Mouse (Mus musculus) cerebellum, postnatal 25 days (tissue): ENCODE measurements around the gene Sertad2.
A peak's percentile ranks its signal among the peaks of the same experiment; 100 is the strongest.

Source experiments
- DNase-seq, 2 experiments: peaks; one replicate each; pipeline ENCODE4 v3.0.0; 2021; ENCODE audit warnings: mixed read lengths in 2 of 2

Gene Sertad2

DNA sequence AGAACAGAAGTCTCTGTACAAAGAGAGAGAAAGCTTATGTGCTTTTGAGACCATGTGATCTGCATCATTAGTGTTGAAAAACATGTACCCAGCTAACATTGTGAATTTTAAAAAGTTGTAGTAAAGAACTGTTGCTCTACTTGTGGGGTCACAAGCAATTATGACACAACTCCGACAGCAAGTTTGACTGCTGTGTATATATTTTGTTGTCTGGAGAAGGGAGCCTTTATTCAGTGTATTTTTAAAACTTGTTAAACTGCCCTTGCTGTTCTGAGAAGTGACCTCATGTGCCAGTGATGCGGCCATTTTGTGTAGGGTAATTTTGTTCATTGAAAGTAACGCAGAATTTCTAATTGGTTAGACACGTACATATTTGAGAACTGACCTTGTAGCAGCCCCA is 61.1 kb downstream of the Sertad2 start:
- DNase-seq = no peak

DNA sequence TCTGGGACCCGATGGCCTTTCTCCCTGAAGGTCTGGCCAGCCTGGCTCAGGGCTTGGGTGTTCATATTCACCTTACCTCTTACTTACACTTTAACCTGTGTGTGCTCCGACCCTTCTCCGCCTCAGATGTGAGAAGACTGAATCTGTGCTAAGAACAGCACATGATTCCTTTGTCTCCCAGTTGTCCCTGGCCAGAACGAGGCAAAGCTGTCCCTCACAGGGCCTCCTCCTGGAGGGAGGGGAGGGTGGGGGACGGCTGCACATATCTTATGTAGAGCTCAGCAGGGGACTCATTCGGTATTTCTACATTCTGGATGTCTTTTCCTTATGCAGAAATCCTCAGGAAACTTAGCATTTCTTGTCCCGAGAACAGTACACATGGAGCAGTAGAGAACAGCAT is 62.6 kb downstream of the Sertad2 start:
- no peak for DNase-seq

DNA sequence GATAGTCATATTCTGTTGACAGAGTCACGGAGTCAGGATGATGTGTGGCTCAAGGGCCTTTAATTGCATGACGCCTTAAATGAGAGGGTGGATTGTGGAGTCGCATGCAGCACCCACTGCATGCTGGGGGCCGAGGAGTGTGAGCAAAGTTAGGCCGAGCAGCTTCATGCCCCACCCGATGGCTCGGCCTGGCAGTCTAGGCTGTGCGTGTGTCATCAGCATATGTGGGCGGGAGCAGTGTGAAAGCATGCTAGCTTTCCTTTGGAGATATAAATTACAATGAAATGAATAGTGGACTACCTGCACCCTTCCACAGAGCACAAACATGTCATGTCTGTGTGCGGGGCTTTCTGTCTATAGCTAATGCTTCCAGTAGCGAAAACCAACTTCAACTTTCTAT is 65.4 kb downstream of the Sertad2 start:
- no peak for DNase-seq

DNA sequence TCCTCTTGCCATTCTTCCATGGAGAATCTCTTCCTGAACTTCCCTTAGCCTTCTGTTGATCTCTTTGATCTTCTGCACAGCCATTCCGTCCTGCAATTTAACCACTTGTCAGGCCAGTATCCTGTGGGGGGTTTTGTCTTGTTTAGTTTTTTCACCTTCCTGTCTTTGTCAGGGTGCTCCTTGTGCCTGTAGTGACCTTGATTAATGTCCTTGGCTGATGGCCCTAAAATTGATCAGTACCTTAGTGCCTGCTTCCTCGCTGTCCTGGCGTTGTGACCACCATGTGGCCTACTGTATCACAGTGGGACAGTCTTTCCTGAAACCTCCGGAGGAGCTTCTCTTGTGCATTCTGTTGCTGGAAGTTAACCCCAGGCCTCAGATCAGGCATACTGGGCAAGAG is 70.2 kb downstream of the Sertad2 start:
- no peak for DNase-seq

DNA sequence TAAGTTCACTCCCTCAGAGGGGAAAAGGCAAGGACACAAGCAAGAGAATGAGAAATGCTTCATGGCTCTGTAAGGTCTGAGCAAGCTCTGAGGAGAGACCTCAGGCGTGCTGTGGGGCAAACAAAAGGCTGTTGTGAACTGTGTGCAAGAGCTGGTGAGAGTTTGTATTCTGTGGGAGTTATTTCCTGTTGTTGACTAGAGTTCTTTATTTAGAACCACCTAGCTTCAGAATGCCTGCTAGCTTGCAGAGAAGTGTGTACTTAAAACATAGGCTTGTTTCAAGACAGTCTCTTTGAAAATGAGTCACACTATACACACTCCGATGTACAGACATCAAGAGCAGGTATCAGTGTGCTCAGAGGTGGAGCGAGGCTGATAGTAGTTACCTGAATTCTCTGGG is 73.0 kb downstream of the Sertad2 start:
- DNase-seq = no peak

DNA sequence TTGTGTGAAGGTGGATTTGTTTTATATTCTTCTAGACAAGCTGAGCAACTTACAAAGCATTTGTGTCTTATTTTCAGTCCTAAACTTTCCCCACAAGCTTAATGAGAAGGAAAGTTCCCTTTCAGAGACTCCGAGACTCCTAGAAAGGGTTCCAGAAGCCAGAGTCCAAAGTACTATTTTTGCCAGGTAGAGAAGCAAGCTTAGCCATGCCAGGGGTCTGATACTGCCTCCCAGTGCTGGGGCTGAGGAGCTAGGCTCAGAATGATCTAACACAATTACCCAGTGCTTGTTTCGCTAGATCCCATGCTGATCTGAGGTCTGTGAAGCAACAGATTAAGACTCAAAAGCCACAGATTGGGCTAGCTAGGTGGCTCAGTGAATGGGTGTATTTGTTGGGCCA is 84.1 kb downstream of the Sertad2 start:
- no peak for DNase-seq

DNA sequence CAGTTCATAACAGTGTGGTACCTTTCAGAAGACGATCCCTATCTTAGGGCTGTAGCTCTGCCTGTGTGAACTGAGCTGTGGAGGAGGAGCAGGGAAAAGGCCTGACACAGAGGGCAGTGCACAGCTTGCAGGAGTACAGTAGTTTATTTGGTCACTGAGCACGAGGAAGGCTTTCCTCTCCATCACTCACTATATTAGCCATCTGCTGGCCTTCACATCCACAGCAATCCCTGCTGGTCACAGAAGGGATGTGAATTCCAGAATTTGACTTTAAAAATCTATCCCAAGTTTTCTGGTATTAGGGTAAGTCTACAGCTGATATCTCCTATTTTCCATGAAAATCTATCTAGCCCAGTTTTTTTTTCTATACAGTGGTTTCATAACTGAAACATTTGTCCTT is 85.2 kb downstream of the Sertad2 start:
- no peak for DNase-seq

DNA sequence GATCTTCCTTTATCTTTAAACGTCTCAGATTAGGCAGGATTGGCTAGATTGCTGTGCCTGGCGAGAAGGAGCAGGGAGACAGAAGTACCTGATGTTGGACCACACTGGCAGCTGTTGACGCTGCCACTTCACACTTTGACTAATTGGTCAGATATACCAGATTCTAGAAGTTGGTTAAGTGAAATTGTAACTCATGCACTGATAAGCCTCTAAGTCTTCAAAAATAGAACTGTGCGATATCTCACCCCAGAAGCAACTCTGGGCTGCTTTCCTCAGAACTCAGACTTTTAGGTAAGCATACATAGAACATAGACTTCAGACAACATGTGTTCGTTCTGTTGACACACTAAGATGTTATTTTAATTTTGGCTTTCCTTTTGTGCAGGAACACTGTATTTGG is 86.6 kb downstream of the Sertad2 start:
- DNase-seq = no peak

DNA sequence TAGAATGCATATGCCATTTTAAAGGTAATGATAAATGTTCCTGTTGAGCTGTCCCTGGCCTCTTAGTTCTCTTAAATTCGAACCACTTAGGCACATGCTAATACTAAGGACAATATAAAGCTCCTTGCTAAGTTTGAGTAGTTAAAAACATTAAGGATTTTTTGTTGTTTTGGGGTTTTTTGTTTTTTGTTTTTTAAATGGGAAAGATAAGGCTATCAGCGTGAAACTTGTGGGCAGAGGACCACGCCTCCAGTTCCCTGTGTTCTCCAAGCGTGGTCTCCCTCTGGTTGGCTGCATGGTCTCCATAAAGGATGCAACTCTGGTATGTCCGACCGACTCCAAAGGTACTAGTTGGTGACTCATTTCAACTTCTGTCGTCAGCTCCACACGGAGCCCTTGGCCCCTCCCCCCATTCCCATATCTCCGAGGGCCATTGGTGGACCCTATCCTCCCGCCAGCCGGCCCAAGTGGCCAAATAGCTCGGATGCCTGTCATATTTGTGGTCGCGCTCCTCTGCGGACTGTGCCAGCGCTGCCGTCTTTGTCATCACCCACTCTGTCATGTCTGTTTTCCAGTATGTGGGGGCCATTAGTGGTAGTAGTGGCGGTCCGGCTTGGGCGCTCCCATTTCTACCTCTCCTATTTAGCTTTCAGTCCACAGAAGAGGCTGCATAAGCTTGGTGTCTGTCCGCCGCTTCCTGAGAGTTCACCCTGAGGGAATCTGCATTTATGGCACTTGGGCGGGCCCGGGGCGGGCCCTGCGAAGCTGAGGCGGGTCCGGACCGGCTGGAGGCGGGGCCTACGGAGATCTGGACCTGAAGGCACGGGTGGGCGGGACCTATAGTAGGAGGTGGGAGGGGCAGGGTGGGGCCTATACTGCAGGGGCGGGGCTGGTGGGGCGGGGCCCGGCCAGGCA is 88.2 kb downstream of the Sertad2 start:
- peak; percentile 95 to 98 for DNase-seq

DNA sequence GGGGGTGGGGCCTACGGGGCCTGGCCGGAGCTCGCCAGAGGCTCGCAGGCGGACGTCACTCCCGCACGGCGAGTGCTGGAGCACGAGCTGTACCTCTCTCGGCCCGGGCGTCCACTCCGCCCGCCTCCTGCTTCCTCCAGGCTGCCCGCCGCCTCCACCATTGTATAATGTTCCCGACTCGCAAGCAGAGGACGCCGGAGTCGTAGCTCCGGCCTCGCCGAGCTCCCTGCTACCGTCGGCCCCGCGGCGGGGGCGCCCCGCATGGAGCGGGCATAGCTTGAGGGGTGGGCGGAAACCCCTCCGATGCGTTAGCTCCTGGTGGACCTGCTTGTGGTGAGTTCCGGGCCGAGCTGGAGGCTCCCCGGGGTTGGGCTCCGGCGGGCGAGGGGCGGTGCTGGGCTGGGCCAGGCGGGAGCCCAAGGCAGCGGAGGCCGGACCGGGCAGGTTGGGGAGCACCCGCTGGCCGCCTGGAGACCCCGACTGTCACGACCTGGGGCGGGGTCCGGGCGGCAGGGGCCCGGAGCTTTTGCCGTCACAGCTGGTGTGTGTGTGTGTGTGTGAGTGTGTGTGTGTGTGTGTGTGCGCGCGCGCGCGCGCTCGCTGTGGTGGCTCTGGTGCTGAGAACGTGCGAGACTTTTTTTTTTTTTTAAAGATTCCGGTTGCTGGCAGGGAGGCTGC is 89.0 kb downstream of the Sertad2 start:
- peak in 1 of 2 experiments; percentile 76 for DNase-seq

DNA sequence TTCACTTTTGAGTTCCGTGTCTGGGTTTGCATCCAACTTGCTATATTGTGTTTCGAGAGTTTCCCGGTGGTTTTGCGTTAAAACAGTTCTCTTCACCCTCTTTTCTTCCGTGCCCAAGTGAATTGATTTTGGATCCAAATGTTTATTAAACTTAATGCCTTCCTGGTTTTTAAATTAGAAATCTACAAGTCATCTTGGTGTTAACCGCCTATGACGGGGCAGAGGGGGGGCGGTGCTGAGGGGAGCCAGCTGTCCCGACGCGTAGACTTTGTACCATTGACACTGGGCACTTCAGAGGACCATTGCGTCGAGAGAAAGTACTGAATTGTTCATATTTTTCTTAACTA is 89.5 kb downstream of the Sertad2 start:
- DNase-seq = peak in 1 of 2 experiments; percentile 52

DNA sequence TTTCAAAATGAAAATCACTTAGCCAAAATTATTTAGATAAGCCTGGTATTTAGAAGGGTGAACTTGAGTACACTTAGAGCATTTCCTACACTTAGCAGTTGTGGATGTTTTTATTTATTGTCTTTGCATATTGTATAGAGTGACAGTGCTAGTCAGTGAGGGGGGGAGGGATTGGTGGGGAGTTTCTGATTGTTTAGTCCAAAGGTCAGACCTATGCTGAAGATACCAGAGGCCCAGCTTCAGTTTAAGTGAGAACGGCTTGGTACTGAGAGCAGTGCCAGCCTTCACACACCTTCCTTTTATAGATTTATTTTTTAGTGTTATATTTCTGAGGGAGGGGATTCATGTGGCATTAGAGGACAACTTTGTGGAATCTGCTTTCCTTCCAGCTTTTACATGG is 91.5 kb downstream of the Sertad2 start:
- DNase-seq = no peak

DNA sequence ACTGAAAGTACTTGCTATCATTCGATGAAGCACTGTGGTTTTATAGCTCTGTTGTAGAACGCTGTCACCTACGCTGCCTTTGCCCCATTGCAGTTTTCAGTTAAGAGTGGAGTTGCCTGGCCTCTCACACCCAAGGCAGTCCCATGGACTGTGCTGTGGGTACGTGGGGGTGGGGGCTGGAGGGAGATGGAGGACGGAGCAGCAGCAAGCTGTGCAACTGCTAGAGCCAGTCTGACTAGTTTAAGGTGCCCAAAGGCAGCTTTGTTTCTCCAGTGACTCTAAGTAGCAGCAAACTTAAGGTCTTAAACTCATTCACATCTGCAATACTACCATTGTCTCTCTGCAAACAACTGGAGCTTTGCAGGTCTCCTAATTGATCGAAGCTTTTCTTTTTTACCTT is 92.6 kb downstream of the Sertad2 start:
- DNase-seq = no peak

DNA sequence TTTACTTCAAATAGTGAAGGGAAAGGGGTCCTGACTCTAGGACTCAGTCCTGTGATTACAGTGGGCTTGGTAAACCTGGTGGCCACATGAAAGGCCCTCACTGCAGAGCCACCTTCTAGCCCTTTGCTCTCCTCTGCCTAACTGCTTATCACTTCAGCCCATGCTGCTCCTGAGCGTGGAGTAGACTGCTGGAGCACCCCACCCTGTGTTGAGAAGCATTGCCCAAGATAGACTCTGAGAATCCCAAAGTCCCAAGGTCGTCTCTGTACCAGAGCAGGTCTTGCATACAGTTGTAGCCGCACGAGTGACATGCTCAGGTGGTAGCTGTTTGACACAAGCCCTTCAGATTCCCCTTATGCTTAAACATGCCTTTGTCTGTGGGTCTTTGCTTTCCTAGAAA is 93.1 kb downstream of the Sertad2 start:
- no peak for DNase-seq

DNA sequence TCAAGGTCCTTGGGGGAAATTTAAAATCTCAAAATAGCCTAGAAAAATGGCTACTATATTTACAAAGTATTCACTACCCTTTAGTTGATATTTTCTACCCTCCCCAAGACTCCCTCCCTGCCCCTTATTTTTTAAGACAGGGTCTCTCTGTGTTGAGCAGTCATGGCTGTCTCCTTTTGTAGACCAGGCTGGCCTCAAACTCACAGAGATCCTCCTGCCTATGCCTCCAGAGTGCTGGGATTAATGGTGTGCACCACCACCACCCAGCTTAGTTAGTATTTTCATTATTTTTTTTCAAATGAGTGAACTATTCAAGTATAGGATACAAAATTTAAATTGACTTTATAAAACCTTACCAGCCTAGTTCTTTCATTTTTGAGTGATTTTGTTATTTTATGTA is 94.0 kb downstream of the Sertad2 start:
- DNase-seq = no peak

DNA sequence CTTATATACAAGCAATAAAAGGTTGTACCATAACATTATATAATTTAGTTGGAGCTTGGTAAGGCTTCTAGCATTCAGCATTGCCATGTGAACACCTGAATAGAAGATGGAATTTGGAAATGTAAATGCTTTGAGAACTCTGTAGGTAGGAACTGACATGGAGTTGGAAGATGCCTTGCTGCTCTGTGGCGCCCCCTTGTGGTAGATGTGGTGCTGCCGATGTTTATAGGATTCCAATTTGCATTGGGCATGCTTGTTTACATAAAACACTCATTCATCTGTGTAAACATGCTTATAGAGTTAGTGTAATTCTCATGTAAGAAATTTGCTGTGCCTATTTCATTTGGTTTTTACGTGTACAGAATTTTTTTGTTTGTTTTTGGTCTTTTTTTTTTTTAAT is 95.8 kb downstream of the Sertad2 start:
- peak; percentile 84 to 91 for DNase-seq

DNA sequence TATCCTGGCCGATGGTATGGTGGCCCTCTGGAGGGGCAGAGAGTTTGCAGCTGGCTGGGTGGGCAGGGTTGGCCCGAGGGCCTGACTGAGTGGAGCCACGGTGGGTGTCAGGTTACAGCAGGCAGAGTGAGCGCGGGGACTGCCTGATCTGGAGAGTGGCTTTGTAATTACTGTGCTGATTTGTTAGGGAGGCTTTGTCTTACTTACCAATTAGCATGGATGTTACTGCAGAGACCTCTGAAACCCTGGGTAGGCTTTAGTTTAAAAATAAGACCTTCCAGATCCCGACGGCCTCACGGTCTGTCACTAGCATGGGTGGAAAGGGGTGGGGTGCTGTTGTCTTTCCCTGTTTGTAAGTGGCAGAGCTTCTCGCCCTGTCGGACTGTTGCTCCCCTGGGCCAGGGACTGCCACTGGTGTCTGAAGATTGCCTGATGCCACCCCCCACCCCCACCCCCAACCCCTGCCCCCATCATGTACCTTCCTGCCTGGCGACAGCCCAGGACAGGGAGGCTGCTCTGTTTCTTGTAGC is 96.9 kb downstream of the Sertad2 start:
- DNase-seq = no peak

DNA sequence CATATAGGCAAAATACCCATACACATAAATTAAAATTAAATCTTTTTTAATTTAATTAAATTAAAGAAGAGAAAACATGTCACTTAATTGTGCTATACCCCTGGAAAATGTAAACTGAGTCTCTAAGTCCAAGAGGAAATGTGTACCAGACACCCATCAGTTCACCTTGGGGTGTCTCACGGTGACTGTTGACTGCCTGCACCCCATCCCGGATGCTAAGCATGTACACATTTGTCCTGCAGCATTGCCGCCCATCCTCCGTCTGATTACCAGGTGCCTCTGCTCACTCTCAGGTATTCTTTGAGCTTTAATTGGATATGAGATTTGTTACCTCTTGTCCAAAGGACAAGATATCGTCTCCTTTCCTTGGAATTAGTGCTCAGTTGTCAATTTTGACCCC is 99.3 kb downstream of the Sertad2 start:
- no peak for DNase-seq

DNA sequence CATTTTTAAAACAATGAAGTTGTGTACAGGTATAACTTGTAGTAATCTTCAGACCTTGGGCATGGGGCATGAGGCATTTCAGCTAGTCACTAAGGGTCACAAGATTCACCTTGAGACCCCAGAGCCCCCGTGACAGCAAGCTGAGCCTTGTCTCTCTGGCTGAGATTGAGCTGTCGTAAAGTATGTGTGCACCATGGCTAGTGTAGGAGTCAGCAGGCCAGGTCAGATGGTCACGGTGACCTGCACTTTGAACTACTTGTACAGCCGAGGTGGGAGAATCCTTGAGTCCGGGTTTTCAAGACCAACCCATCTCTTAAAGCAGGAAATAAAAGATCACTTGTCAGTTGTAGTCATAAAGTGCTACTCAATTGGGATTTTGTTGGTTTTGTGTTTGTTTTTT is 100.1 kb downstream of the Sertad2 start:
- DNase-seq = no peak

DNA sequence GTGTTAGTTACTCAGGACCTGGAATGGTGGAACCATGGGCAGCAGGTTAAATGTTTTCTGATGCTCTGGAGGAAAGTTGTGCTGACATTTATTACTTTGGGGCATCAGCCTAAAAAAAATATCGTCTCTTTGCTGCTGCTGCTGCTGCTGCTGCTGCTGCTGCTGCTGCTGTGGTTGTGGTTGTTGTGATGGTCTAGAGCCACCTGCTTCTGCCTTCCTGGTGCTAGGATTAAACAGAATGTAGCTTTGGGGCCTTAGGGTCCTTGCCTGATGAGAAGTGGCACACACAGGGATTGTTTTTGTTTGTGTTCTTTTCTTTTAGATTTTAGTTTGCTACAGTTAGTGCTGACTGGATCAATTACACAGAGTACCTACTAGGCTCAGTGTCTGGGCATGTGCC is 101.1 kb downstream of the Sertad2 start:
- no peak for DNase-seq

DNA sequence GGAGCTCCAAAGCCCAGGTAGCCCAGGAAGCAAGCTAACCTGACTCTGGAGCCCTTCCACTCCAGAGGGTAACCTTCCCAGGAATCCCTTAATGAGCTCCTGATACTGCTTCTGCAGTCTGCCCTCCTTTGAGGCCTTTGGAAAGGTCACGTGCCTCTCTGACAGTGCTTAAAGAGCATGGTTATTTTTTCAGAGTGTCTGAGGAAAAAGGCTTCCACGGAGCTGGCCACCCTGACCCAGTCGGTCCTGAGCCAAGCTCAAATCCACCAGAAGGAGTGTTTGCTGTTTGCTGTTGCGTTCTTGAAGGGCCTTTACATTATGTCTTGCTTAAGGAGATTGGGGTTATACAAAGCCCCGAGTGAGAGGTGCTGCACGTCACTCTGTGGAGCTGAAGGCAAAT is 101.8 kb downstream of the Sertad2 start:
- no peak for DNase-seq

DNA sequence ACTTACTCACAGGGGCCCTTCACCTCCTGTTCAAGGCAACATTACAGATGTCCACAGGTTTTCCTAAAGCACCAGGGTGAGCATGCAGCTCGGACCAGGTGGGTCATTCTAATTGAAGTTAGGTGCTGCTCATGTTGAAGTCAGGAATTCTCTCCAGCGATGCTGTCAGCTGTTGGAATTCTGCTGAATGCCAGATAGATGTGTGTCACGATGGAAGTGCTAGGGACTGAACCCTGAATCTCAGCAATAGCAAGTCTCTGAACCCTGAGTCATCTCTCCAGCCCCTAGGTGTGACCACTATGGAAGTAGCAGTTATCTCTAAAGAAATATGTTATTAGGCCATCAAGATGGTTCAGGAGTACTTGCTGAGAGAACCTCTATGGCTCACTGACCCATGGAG is 102.5 kb downstream of the Sertad2 start:
- no peak for DNase-seq

DNA sequence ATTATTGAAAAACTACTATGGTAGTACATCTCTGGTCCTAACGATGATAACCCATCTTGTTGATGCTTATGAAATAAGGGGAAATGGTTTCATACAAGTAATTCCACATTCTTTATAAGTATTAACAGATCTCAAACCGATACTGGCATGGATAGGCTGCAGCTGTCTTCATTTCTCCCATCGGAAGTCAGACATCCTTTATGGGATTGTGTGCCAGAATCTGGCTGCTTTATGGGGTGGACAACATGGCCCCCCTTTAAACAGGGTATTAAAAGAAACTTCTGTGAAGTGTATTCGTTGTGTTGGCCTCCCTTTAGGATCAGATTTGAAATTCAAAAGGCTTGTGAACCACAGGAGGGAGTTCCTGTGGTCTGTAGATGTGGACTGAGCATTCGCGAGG is 103.1 kb downstream of the Sertad2 start:
- no peak for DNase-seq

DNA sequence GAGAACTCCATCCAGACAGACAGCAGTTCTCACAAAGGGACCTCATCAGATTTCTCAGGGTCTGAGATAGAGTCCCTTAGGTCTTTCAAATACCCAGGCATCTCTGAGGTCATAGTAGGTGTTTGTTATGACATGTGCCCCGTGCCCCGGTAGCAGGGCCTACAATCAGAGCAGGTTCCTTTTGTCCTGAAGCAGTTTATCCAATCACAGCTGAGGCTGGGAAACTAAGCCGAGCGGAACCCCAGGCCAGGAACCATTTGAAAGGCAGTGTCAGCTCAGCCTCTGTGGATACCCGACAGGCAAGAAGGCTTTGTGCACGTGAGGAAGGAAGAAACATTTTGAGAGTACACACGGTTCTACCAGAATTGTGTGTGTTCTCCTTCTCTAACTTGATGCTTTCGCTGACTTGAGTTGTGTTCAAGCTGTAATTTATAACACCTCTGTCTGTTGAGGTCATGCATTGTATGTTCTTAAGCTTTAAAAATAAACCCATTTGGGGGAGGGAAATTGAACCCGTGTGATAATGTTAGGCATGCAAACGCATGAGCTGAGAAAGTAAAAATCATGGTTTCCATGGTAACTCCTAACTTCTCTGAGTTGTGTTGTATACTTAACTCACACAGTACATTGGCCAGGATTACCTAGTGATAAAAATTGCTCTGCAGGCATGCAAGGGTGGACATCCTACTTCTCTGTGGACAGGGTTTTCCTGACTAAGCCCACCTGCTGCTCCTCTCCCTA is 104.1 kb downstream of the Sertad2 start:
- DNase-seq = no peak
